Mouse (Mus musculus): ENCODE results near the gene Klf1. TPM values are rescaled to one million over a fixed set of nuclear protein-coding genes. Genes with fewer than 3 reads are reported as not detected.

Gene Klf1
- polyA plus RNA-seq, 1 experiment from 2014 or later, result 11.0 TPM

Small RNA genes within 50 kb of the gene (microRNA-seq; reads per million reads assigned to microRNA genes)
- gene Gm24197 (not detected), gene Mir7069 (7.3 reads per million, percentile 17 among the genes with 10 or more reads in this experiment)

Other genes with a start within 250 kb of the Klf1 start
- 149 and 156 TPM in 2 replicates for gene Ier2, start 239.1 kb upstream of the Klf1 start, polyA plus RNA-seq (2014; fragmentation: Nextera tagmentation; extraction: Ambion mirVana)
- gene Trmt1, start 215.6 kb upstream of the Klf1 start, polyA plus RNA-seq (2014; fragmentation: Nextera tagmentation; extraction: Ambion mirVana), result 65.7 and 65.9 TPM in 2 replicates
- gene Nacc1, start 214.1 kb upstream of the Klf1 start, polyA plus RNA-seq (2014; fragmentation: Nextera tagmentation; extraction: Ambion mirVana), result 26.4 and 26.7 TPM in 2 replicates
- 3.9 and 4.8 TPM in 2 replicates for gene Lyl1, start 200.5 kb upstream of the Klf1 start, polyA plus RNA-seq (2014; fragmentation: Nextera tagmentation; extraction: Ambion mirVana)
- 7.7 and 8.6 TPM in 2 replicates for gene G430095P16Rik, start 178.9 kb upstream of the Klf1 start, polyA plus RNA-seq (2014; fragmentation: Nextera tagmentation; extraction: Ambion mirVana)
- 4.6 TPM in 2 replicates for gene Nfix, start 101.6 kb upstream of the Klf1 start, polyA plus RNA-seq (2014; fragmentation: Nextera tagmentation; extraction: Ambion mirVana)
- gene Dand5, start 79.1 kb upstream of the Klf1 start, polyA plus RNA-seq (2014; fragmentation: Nextera tagmentation; extraction: Ambion mirVana), result 3.6 and 3.9 TPM in 2 replicates
- 45.0 and 46.7 TPM in 2 replicates for gene Gadd45gip1, start 70.4 kb upstream of the Klf1 start, polyA plus RNA-seq (2014; fragmentation: Nextera tagmentation; extraction: Ambion mirVana)
- 93.1 and 93.4 TPM in 2 replicates for gene Rad23a, start 61.3 kb upstream of the Klf1 start, polyA plus RNA-seq (2014; fragmentation: Nextera tagmentation; extraction: Ambion mirVana)
- gene Calr, start 55.0 kb upstream of the Klf1 start, polyA plus RNA-seq (2014; fragmentation: Nextera tagmentation; extraction: Ambion mirVana), result 854 and 918 TPM in 2 replicates
- 99.9 and 105 TPM in 2 replicates for gene Farsa, start 44.9 kb upstream of the Klf1 start, polyA plus RNA-seq (2014; fragmentation: Nextera tagmentation; extraction: Ambion mirVana)
- gene Syce2, start 29.8 kb upstream of the Klf1 start, polyA plus RNA-seq (2014; fragmentation: Nextera tagmentation; extraction: Ambion mirVana), result 86.5 and 89.0 TPM in 2 replicates
- 42.1 and 43.3 TPM in 2 replicates for gene Gcdh, start 8.0 kb upstream of the Klf1 start, polyA plus RNA-seq (2014; fragmentation: Nextera tagmentation; extraction: Ambion mirVana)
- gene Dnase2a, start 6.6 kb downstream of the Klf1 start, polyA plus RNA-seq (2014; fragmentation: Nextera tagmentation; extraction: Ambion mirVana), result 8.2 and 8.6 TPM in 2 replicates
- 0.17 and 0.71 TPM in 2 replicates for gene Mast1, start 35.4 kb downstream of the Klf1 start, polyA plus RNA-seq (2014; fragmentation: Nextera tagmentation; extraction: Ambion mirVana)
- gene Rtbdn, start 45.1 kb downstream of the Klf1 start, polyA plus RNA-seq (2014; fragmentation: Nextera tagmentation; extraction: Ambion mirVana), result 0.16 TPM in 1 of 2 replicates, not detected in the other
- gene Gm49661, start 67.5 kb downstream of the Klf1 start, polyA plus RNA-seq (2014; fragmentation: Nextera tagmentation; extraction: Ambion mirVana), result not detected in 2 replicates
- 1,235 and 1,326 TPM in 2 replicates for gene Prdx2, start 67.7 kb downstream of the Klf1 start, polyA plus RNA-seq (2014; fragmentation: Nextera tagmentation; extraction: Ambion mirVana)
- 127 and 133 TPM in 2 replicates for gene Rnaseh2a, start 67.8 kb downstream of the Klf1 start, polyA plus RNA-seq (2014; fragmentation: Nextera tagmentation; extraction: Ambion mirVana)
- gene Junb, start 76.8 kb downstream of the Klf1 start, polyA plus RNA-seq (2014; fragmentation: Nextera tagmentation; extraction: Ambion mirVana), result 7.2 and 7.7 TPM in 2 replicates
- gene Hook2, start 88.7 kb downstream of the Klf1 start, polyA plus RNA-seq (2014; fragmentation: Nextera tagmentation; extraction: Ambion mirVana), result 14.5 and 15.2 TPM in 2 replicates
- not detected in 2 replicates for gene Best2, start 112.6 kb downstream of the Klf1 start, polyA plus RNA-seq (2014; fragmentation: Nextera tagmentation; extraction: Ambion mirVana)
- gene Asna1, start 123.4 kb downstream of the Klf1 start, polyA plus RNA-seq (2014; fragmentation: Nextera tagmentation; extraction: Ambion mirVana), result 119 and 131 TPM in 2 replicates
- 194 and 197 TPM in 2 replicates for gene Trir, start 124.9 kb downstream of the Klf1 start, polyA plus RNA-seq (2014; fragmentation: Nextera tagmentation; extraction: Ambion mirVana)
- gene Tnpo2, start 135.0 kb downstream of the Klf1 start, polyA plus RNA-seq (2014; fragmentation: Nextera tagmentation; extraction: Ambion mirVana), result 12.7 and 16.3 TPM in 2 replicates
- 21.0 and 21.2 TPM in 2 replicates for gene Fbxw9, start 158.1 kb downstream of the Klf1 start, polyA plus RNA-seq (2014; fragmentation: Nextera tagmentation; extraction: Ambion mirVana)
- 0.75 TPM in 1 of 2 replicates, not detected in the other for gene Gm5741, start 166.1 kb downstream of the Klf1 start, polyA plus RNA-seq (2014; fragmentation: Nextera tagmentation; extraction: Ambion mirVana)
- 69.4 and 73.8 TPM in 2 replicates for gene Dhps, start 169.8 kb downstream of the Klf1 start, polyA plus RNA-seq (2014; fragmentation: Nextera tagmentation; extraction: Ambion mirVana)
- 112 and 115 TPM in 2 replicates for gene Wdr83os, start 178.8 kb downstream of the Klf1 start, polyA plus RNA-seq (2014; fragmentation: Nextera tagmentation; extraction: Ambion mirVana)
- 54.9 and 57.7 TPM in 2 replicates for gene Wdr83, start 179.4 kb downstream of the Klf1 start, polyA plus RNA-seq (2014; fragmentation: Nextera tagmentation; extraction: Ambion mirVana)
- 22.1 and 23.4 TPM in 2 replicates for gene Man2b1, start 181.3 kb downstream of the Klf1 start, polyA plus RNA-seq (2014; fragmentation: Nextera tagmentation; extraction: Ambion mirVana)
- gene Zfp791, start 221.2 kb downstream of the Klf1 start, polyA plus RNA-seq (2014; fragmentation: Nextera tagmentation; extraction: Ambion mirVana), result 2.1 and 2.3 TPM in 2 replicates
- gene Cks1brt, start 250.0 kb downstream of the Klf1 start, polyA plus RNA-seq (2014; fragmentation: Nextera tagmentation; extraction: Ambion mirVana), result not detected in 2 replicates